27 mouse cellular contexts compared by ENCODE assay signal in genomic region chr4:3236148-3236779, GRCm38 (mm10). TPM values are rescaled to one million over a fixed set of nuclear protein-coding genes. Genes with fewer than 3 reads are reported as not detected.
DNase-seq lines count a peak whose midpoint lies in the region; ATAC-seq and TF ChIP-seq lines count a peak whose summit lies in the region.
"Not testable (repeated sequence)": the region's sequence is repeated elsewhere in the genome, so short reads cannot be mapped to it uniquely, and the experiment has no call there.
"Had no signal": no experiment of that assay in that cellular context is flagged by ENCODE, and none has a peak within 500 bp of the region (broad histone marks: within the 10 kb centered on the region; RNA-seq: fewer than 3 reads in every experiment).

No protein-coding gene starts in this region.

- H3K4me2 ChIP-seq in embryonic facial prominence, embryonic 13.5 days; heart, postnatal 0 days (ENCODE audit: low read depth, low read length); hindbrain, postnatal 0 days (ENCODE audit: low read depth, low read length); limb, embryonic 12.5 days; liver, postnatal 0 days (ENCODE audit: low read depth, low read length); midbrain, embryonic 13.5 days (replicated peaks); stomach, embryonic 15.5 days: not testable (repeated sequence)

- not testable (repeated sequence) for H3K27ac ChIP-seq in embryonic facial prominence, embryonic 13.5 days; gastrocnemius, adult 2 months; heart, postnatal 0 days (ENCODE audit: low read depth); hindbrain, postnatal 0 days; limb, embryonic 12.5 days; liver, postnatal 0 days (ENCODE audit: low read depth); midbrain, embryonic 13.5 days; stomach, embryonic 15.5 days

- DNase-seq in gastrocnemius, adult 2 months, result peak; percentile 14
- DNase-seq in heart, postnatal 0 days (ENCODE audit: low spot score); liver, postnatal 0 days: not testable (repeated sequence)
- DNase-seq in hindbrain, postnatal 0 days (ENCODE audit: low spot score), result peak; percentile 1

- ATAC-seq in embryonic facial prominence, embryonic 13.5 days (ENCODE audit: insufficient number of reproducible peaks, insufficient read depth, low FRiP score, low TSS enrichment, low read depth), result peak; percentile 53
- ATAC-seq in heart, postnatal 0 days (ENCODE audit: insufficient read depth, low read depth), result peak; percentile 35; the same call in 1 of the 2 replicates
- ATAC-seq in hindbrain, postnatal 0 days, result peak; percentile 52; the same call in 1 of the 2 replicates
- peak; percentile 60; the same call in 1 of the 2 replicates for ATAC-seq in limb, embryonic 12.5 days (ENCODE audit: insufficient number of reproducible peaks, insufficient read depth, low FRiP score, low TSS enrichment, low read depth)
- ATAC-seq in liver, postnatal 0 days, result 0 out of 2 replicates have a peak, but pooled peaks have one; percentile 8
- peak; percentile 60; the same call in 1 of the 2 replicates for ATAC-seq in midbrain, embryonic 13.5 days
- ATAC-seq in stomach, embryonic 15.5 days (ENCODE audit: insufficient read depth, low FRiP score, low read depth), result peak; percentile 27; the same call in 1 of the 2 replicates

- H3K4me1 ChIP-seq in embryonic facial prominence, embryonic 13.5 days; heart, postnatal 0 days (ENCODE audit: control insufficient read depth, insufficient read depth); hindbrain, postnatal 0 days (ENCODE audit: insufficient read depth, low read length); limb, embryonic 12.5 days (replicated peaks); liver, postnatal 0 days (ENCODE audit: insufficient read depth); midbrain, embryonic 13.5 days (replicated peaks); stomach, embryonic 15.5 days: not testable (repeated sequence)

- not testable (repeated sequence) for H3K36me3 ChIP-seq in embryonic facial prominence, embryonic 13.5 days; heart, postnatal 0 days (replicated peaks; ENCODE audit: control insufficient read depth, insufficient read depth, low read length); hindbrain, postnatal 0 days (ENCODE audit: insufficient read depth, low read length); limb, embryonic 12.5 days; liver, postnatal 0 days (replicated peaks; ENCODE audit: insufficient read depth, low read length); midbrain, embryonic 13.5 days; stomach, embryonic 15.5 days

- TF ChIP-seq CTCF in gastrocnemius, adult 2 months (IDR thresholded peaks at IDR 0.05); heart, postnatal 0 days (IDR thresholded peaks at IDR 0.05; ENCODE audit: low read depth); hindbrain, postnatal 0 days (IDR thresholded peaks at IDR 0.05; ENCODE audit: low read depth); liver, postnatal 0 days (IDR thresholded peaks at IDR 0.05; ENCODE audit: low read depth): not testable (repeated sequence)

- H3K4me3 ChIP-seq in embryonic facial prominence, embryonic 13.5 days; gastrocnemius, adult 2 months; heart, postnatal 0 days (ENCODE audit: low read depth, low read length); hindbrain, postnatal 0 days (ENCODE audit: low read length); limb, embryonic 12.5 days (replicated peaks); liver, postnatal 0 days (ENCODE audit: low read depth, low read length); midbrain, embryonic 13.5 days (replicated peaks); stomach, embryonic 15.5 days (replicated peaks): not testable (repeated sequence)

- not testable (repeated sequence) for H3K27me3 ChIP-seq in embryonic facial prominence, embryonic 13.5 days; heart, postnatal 0 days (ENCODE audit: control insufficient read depth, insufficient read depth, low read length); hindbrain, postnatal 0 days (ENCODE audit: insufficient read depth, low read length); liver, postnatal 0 days (ENCODE audit: insufficient read depth, low read length); midbrain, embryonic 13.5 days; stomach, embryonic 15.5 days (replicated peaks)
- H3K27me3 ChIP-seq in limb, embryonic 12.5 days, result peaks cover 11% of the 10 kb centered on the region; the same call in 1 of the 2 replicates

- intact Hi-C loops in gastrocnemius, adult 2 months (cut with DNase I), result not testable (repeated sequence)

- not testable (repeated sequence) for TF ChIP-seq EP300 in heart, postnatal 0 days (IDR thresholded peaks at IDR 0.05; ENCODE audit: low read depth); liver, postnatal 0 days (IDR thresholded peaks at IDR 0.05; ENCODE audit: low read depth)

- not testable (repeated sequence) for H3K9ac ChIP-seq in embryonic facial prominence, embryonic 13.5 days; heart, postnatal 0 days (replicated peaks; ENCODE audit: low read depth, low read length); hindbrain, postnatal 0 days (replicated peaks; ENCODE audit: low read length); limb, embryonic 12.5 days (replicated peaks); liver, postnatal 0 days (replicated peaks); midbrain, embryonic 13.5 days (replicated peaks); stomach, embryonic 15.5 days

- H3K9me3 ChIP-seq in embryonic facial prominence, embryonic 13.5 days, result peaks cover 25% of the 10 kb centered on the region
- not testable (repeated sequence) for H3K9me3 ChIP-seq in heart, postnatal 0 days (replicated peaks; ENCODE audit: control insufficient read depth, low read length); liver, postnatal 0 days (ENCODE audit: low read length); midbrain, embryonic 13.5 days; stomach, embryonic 15.5 days
- 0 out of 2 replicates have a peak, but pooled peaks cover 12% of the 10 kb centered on the region for H3K9me3 ChIP-seq in hindbrain, postnatal 0 days (ENCODE audit: low read length)
- H3K9me3 ChIP-seq in limb, embryonic 12.5 days, result peaks cover 19% of the 10 kb centered on the region

- WGBS in embryonic facial prominence, embryonic 13.5 days, result 22% methylated on average over 2 of the region's 2 CpGs
- 30% methylated on average over 2 of the region's 2 CpGs for WGBS in heart, postnatal 0 days
- 25% methylated on average over 2 of the region's 2 CpGs for WGBS in hindbrain, postnatal 0 days
- 24% methylated on average over 2 of the region's 2 CpGs for WGBS in limb, embryonic 12.5 days
- WGBS in liver, postnatal 0 days (ENCODE audit: insufficient replicate concordance), result 31% methylated on average over 2 of the region's 2 CpGs
- WGBS in midbrain, embryonic 13.5 days, result 22% methylated on average over 2 of the region's 2 CpGs
- 22% methylated on average over 2 of the region's 2 CpGs for WGBS in stomach, embryonic 15.5 days

RNA-seq across cellular contexts. Expression of gene Vmn1r3, which starts 51.1 kb away (rescaled TPM):
- polyA plus RNA-seq in embryonic facial prominence, embryonic 13.5 days (2015; fragmentation: Nextera tagmentation; extraction: Ambion mirVana), result not detected in 2 replicates
- total RNA-seq in gastrocnemius, adult 2 months (2021), result not detected
- not detected in 2 replicates for total RNA-seq in heart, postnatal 0 days (2014; rRNA removed; ENCODE audit: low replicate concordance)
- not detected in 2 replicates for polyA plus RNA-seq in heart, postnatal 0 days (2015; fragmentation: Nextera tagmentation; extraction: Ambion mirVana)
- total RNA-seq in hindbrain, postnatal 0 days (2014; rRNA removed), result not detected in 2 replicates
- not detected in 2 replicates for polyA plus RNA-seq in hindbrain, postnatal 0 days (2015; fragmentation: Nextera tagmentation; extraction: Ambion mirVana)
- polyA plus RNA-seq in limb, embryonic 12.5 days (2016; fragmentation: Nextera tagmentation; extraction: Ambion mirVana), result not detected in 2 replicates
- not detected in 2 replicates for polyA plus RNA-seq in liver, postnatal 0 days (2015; fragmentation: Nextera tagmentation; extraction: Ambion mirVana)
- not detected in 2 replicates for polyA plus RNA-seq in midbrain, embryonic 13.5 days (2015; fragmentation: Nextera tagmentation; extraction: Ambion mirVana)
- not detected in 2 replicates for polyA plus RNA-seq in stomach, embryonic 15.5 days (2015; fragmentation: Nextera tagmentation; extraction: Ambion mirVana)
- total RNA-seq: adrenal gland, adult 18-20 months; ES-E14; gastrocnemius, postnatal 10 days; granulocyte monocyte progenitor cell, adult 5-6 weeks; heart, postnatal 4 days; layer of hippocampus, adult 2 months; layer of hippocampus, postnatal 25 days; megakaryocyte, adult 5-6 weeks; monocyte, adult 5-6 weeks; neutrophil, adult 5-6 weeks had no signal
- polyA plus RNA-seq: forebrain, embryonic 13.5 days; heart, embryonic 13.5 days; inflammation-experienced regulatory T-cells, adult 6 months; kidney, adult 2 months; limb, embryonic 10.5 days; liver, embryonic 15.5 days; Patski; testis, adult 2 months; urinary bladder, adult 2 months had no signal

Comparison
In these comparisons a context has a peak if more than half of its experiments do, and no peak if none do; other contexts are left out.
1. ATAC-seq: peak in every context shown above with its lines; median percentile 60 in limb, embryonic 12.5 days; 60 in midbrain, embryonic 13.5 days; 53 in embryonic facial prominence, embryonic 13.5 days; 52 in hindbrain, postnatal 0 days; 35 in heart, postnatal 0 days; 27 in stomach, embryonic 15.5 days; 8 in liver, postnatal 0 days.